Mouse (Mus musculus) heart, embryonic 13.5 days (tissue): ENCODE results near the gene Camkmt. TPM values are rescaled to one million over a fixed set of nuclear protein-coding genes. Genes with fewer than 3 reads are reported as not detected.
A peak's percentile ranks its signal among the peaks of the same experiment; 100 is the strongest.

Source experiments
- ATAC-seq: fragments of 200-750 bp; cut with Nextera tagmentation; 2 replicates; pipeline ENCODE4 v1.8.0; 2017; ENCODE audit warnings: moderate TSS enrichment; ENCODE audit not compliant: insufficient number of reproducible peaks, low FRiP score, low TSS enrichment; ENCODE audit errors: extremely low read depth
- H3K27ac ChIP-seq: fragments of 300-500 bp; sonication (generic); replicated peaks from 2 replicates; pipeline ENCODE4 v1.5.1; 2015; ENCODE audit warnings: moderate library complexity, mild to moderate bottlenecking, inconsistent platforms
- H3K27me3 ChIP-seq: fragments of 300-500 bp; sonication (generic); replicated peaks from 2 replicates; pipeline ENCODE4 v1.6.1; 2015; ENCODE audit warnings: mild to moderate bottlenecking, inconsistent platforms
- H3K36me3 ChIP-seq: fragments of 300-500 bp; sonication (generic); 2 replicates; pipeline ENCODE4 v1.6.1; 2015; ENCODE audit warnings: mild to moderate bottlenecking, inconsistent platforms
- H3K4me1 ChIP-seq: fragments of 300-500 bp; sonication (generic); 2 replicates; pipeline ENCODE4 v1.6.1; 2015; ENCODE audit warnings: inconsistent platforms
- H3K4me2 ChIP-seq: fragments of 300-500 bp; sonication (generic); 2 replicates; pipeline ENCODE4 v1.6.1; 2015; ENCODE audit warnings: inconsistent platforms, mild to moderate bottlenecking, moderate library complexity
- H3K4me3 ChIP-seq: fragments of 300-500 bp; sonication (generic); 2 replicates; pipeline ENCODE4 v1.5.1; 2015; ENCODE audit warnings: moderate library complexity, mild to moderate bottlenecking, inconsistent platforms
- H3K9ac ChIP-seq: fragments of 300-500 bp; sonication (generic); 2 replicates; pipeline ENCODE4 v1.6.1; 2015; ENCODE audit warnings: inconsistent platforms, mild to moderate bottlenecking, moderate library complexity
- H3K9me3 ChIP-seq: fragments of 300-500 bp; sonication (generic); 2 replicates; pipeline ENCODE4 v1.6.1; 2016; ENCODE audit warnings: inconsistent platforms
- WGBS: fragments of 180-500 bp; shearing (Covaris S2); methylation state at CpG from one replicate; pipeline ENCODE4 v1.1.7; 2015; ENCODE audit warnings: mixed read lengths; 5-methylcytosine and 5-hydroxymethylcytosine counted together
- polyA plus RNA-seq: library from polyadenylated mRNA; unstranded; fragments of >200 nt; fragmentation: Nextera tagmentation; extraction: Ambion mirVana; gene quantifications from 2 replicates; pipeline ENCODE4 v1.2.1, GENCODE M21; 2015

Gene Camkmt
- polyA plus RNA-seq, 1 experiment from 2014 or later, result 6.5 TPM

- 15% methylated on average over 22 of the region's 22 CpGs for WGBS
- Histone ChIP-seq H3K4me1 (peaks cover 15% of the 10 kb centered on the region), H3K9me3 (no peaks in the 10 kb centered on the region), H3K27ac (no peak overlapping the region), H3K4me2 (peak overlapping the region; percentile 61), H3K27me3 (peaks cover 99% of the 10 kb centered on the region), H3K36me3 (no peaks in the 10 kb centered on the region), H3K4me3 (peak overlapping the region; percentile 33), H3K9ac (no peak overlapping the region)
- ATAC-seq, result no peak
Measured at GRCm38 (mm10) chr17:85463497-85464392, 373.4 kb downstream of the Camkmt start.

GRCm38 (mm10) chr17:85464466-85465411 is 374.4 kb downstream of the Camkmt start:
- Histone ChIP-seq H3K9ac (no peak overlapping the region), H3K27ac (no peak overlapping the region), H3K36me3 (no peaks in the 10 kb centered on the region), H3K4me2 (peak overlapping the region; percentile 61), H3K9me3 (peaks cover 3% of the 10 kb centered on the region; the same call in 1 of the 2 replicates), H3K27me3 (peaks cover 100% of the 10 kb centered on the region), H3K4me1 (peaks cover 15% of the 10 kb centered on the region), H3K4me3 (peak overlapping the region; percentile 33)
- 3% methylated on average over 40 of the region's 40 CpGs for WGBS
- ATAC-seq, result no peak

DNA sequence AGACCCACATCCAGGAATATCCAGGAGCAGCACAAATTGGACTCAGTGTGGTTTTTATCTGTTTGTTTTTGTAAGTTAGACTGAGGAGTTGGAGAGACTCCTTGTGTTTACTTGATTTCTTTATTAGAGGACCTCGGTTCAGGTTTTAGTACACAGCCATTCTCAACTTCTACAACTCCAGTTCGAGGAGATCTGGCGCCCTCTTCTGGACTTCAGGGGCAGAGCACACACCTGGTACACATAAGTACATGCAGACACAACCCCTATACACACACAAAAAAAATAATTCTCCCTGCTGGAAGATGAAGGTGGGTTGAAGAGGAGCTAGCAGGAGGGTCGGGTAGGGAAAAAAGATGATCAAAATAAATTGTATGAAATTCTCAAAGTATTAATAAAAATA is 379.4 kb downstream of the Camkmt start:
- peaks cover 99% of the 10 kb centered on the region for H3K27me3 ChIP-seq
- 61% methylated on average over 4 of the region's 4 CpGs for WGBS

GRCm38 (mm10) chr17:85472687-85473202 is 382.4 kb downstream of the Camkmt start:
- WGBS, result 6% methylated on average over 5 of the region's 5 CpGs
- no peak for ATAC-seq

More for the DNA sequence above, 379.4 kb downstream of the Camkmt start:
- ATAC-seq, result no peak
- Histone ChIP-seq H3K27ac (no peak overlapping the region), H3K36me3 (no peaks in the 10 kb centered on the region), H3K4me1 (peaks cover 6% of the 10 kb centered on the region), H3K9me3 (peaks cover 5% of the 10 kb centered on the region; the same call in 1 of the 2 replicates), H3K9ac (no peak overlapping the region), H3K4me2 (no peak overlapping the region), H3K4me3 (no peak overlapping the region)

GRCm38 (mm10) chr17:85473217-85473616 is 382.9 kb downstream of the Camkmt start:
- Histone ChIP-seq H3K27me3 (peaks cover 95% of the 10 kb centered on the region), H3K4me1 (no peaks in the 10 kb centered on the region), H3K4me3 (no peak overlapping the region), H3K9ac (no peak overlapping the region), H3K4me2 (no peak overlapping the region), H3K9me3 (peaks cover 5% of the 10 kb centered on the region; the same call in 1 of the 2 replicates), H3K36me3 (no peaks in the 10 kb centered on the region), H3K27ac (no peak overlapping the region)
- ATAC-seq, result no peak
- 3% methylated on average over 16 of the region's 16 CpGs for WGBS

More at GRCm38 (mm10) chr17:85472687-85473202, 382.4 kb downstream of the Camkmt start:
- H3K4me1 ChIP-seq, result no peaks in the 10 kb centered on the region
- no peak overlapping the region for H3K27ac ChIP-seq
- no peak overlapping the region for H3K4me2 ChIP-seq
- no peaks in the 10 kb centered on the region for H3K36me3 ChIP-seq
- H3K9ac ChIP-seq, result no peak overlapping the region
- H3K9me3 ChIP-seq, result peaks cover 5% of the 10 kb centered on the region; the same call in 1 of the 2 replicates
- peaks cover 95% of the 10 kb centered on the region for H3K27me3 ChIP-seq
- H3K4me3 ChIP-seq, result no peak overlapping the region

GRCm38 (mm10) chr17:85473881-85474280 is 383.5 kb downstream of the Camkmt start:
- H3K27ac ChIP-seq, result no peak overlapping the region
- H3K4me1 ChIP-seq, result no peaks in the 10 kb centered on the region
- H3K9me3 ChIP-seq, result peaks cover 5% of the 10 kb centered on the region; the same call in 1 of the 2 replicates
- H3K4me3 ChIP-seq, result no peak overlapping the region
- H3K36me3 ChIP-seq, result no peaks in the 10 kb centered on the region
- H3K9ac ChIP-seq, result no peak overlapping the region
- H3K27me3 ChIP-seq, result peaks cover 95% of the 10 kb centered on the region
- ATAC-seq, result no peak
- H3K4me2 ChIP-seq, result no peak overlapping the region
- WGBS, result 5% methylated on average over 8 of the region's 8 CpGs

GRCm38 (mm10) chr17:85481241-85481640 is 390.9 kb downstream of the Camkmt start:
- no peak overlapping the region for H3K4me3 ChIP-seq
- 80% methylated on average over 8 of the region's 8 CpGs for WGBS
- H3K27ac ChIP-seq, result no peak overlapping the region
- H3K4me2 ChIP-seq, result no peak overlapping the region
- no peak overlapping the region for H3K9ac ChIP-seq
- peaks cover 14% of the 10 kb centered on the region for H3K4me1 ChIP-seq
- H3K27me3 ChIP-seq, result peaks cover 95% of the 10 kb centered on the region
- no peaks in the 10 kb centered on the region for H3K36me3 ChIP-seq
- no peak for ATAC-seq
- no peaks in the 10 kb centered on the region for H3K9me3 ChIP-seq

DNA sequence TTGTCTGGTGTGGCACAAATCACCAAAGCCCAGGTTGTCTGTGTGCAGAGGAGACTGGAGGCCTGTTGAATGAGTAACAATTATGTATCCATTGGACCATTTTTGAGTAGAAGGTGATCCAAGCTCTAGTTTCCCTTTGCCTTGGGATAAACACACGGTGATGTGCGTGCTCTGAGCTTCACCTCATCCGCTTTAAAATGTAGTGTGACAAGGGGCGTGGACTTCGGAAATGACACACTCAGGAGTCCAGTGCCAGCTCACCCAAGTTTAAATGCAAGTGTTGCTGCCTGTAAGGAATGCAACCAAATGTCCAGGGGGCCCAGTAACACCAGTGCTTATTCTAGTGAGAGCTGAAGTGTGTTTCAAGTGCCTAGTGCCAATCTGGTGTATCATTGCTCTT is 392.7 kb downstream of the Camkmt start:
- no peaks in the 10 kb centered on the region for H3K36me3 ChIP-seq
- no peak overlapping the region for H3K9ac ChIP-seq
- H3K27me3 ChIP-seq, result peaks cover 99% of the 10 kb centered on the region
- no peak overlapping the region for H3K4me3 ChIP-seq
- H3K4me2 ChIP-seq, result no peak overlapping the region
- no peak for ATAC-seq
- no peaks in the 10 kb centered on the region for H3K9me3 ChIP-seq
- H3K4me1 ChIP-seq, result peaks cover 21% of the 10 kb centered on the region
- no peak overlapping the region for H3K27ac ChIP-seq
- WGBS, result 79% methylated on average over 5 of the region's 5 CpGs

DNA sequence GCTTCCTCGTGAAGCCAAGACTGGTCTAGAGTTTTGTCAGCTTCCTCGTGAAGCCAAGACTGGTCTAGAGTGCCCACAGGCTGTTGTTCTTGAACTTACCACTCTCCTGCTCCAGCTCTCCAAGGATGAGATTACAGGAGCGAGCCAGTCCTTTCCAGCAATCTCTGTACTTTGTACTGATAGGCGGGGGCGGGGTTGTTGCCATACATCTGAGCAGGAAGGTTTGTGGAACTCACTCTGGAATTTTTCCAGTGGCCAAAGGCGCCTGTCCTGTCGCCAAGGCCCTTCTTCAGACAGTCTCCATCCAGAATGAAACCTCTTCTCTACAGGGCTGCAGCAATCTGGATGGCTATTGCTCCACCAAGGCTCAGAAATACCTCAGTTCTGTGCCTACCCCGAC is 393.7 kb downstream of the Camkmt start:
- H3K4me1 ChIP-seq, result peaks cover 21% of the 10 kb centered on the region
- no peaks in the 10 kb centered on the region for H3K36me3 ChIP-seq
- ATAC-seq, result no peak
- peaks cover 99% of the 10 kb centered on the region for H3K27me3 ChIP-seq
- 33% methylated on average over 8 of the region's 8 CpGs for WGBS
- no peaks in the 10 kb centered on the region for H3K9me3 ChIP-seq
- no peak overlapping the region for H3K4me2 ChIP-seq
- no peak overlapping the region for H3K9ac ChIP-seq
- H3K4me3 ChIP-seq, result no peak overlapping the region
- H3K27ac ChIP-seq, result no peak overlapping the region

- H3K27ac ChIP-seq, result no peak overlapping the region
- no peak for ATAC-seq
- H3K27me3 ChIP-seq, result peaks cover 99% of the 10 kb centered on the region
- H3K9me3 ChIP-seq, result no peaks in the 10 kb centered on the region
- peaks cover 21% of the 10 kb centered on the region for H3K4me1 ChIP-seq
- no peak overlapping the region for H3K4me3 ChIP-seq
- no peak overlapping the region for H3K9ac ChIP-seq
- H3K4me2 ChIP-seq, result no peak overlapping the region
- WGBS, result 36% methylated on average over 5 of the region's 5 CpGs
- no peaks in the 10 kb centered on the region for H3K36me3 ChIP-seq
Measured at GRCm38 (mm10) chr17:85484526-85484925, 394.2 kb downstream of the Camkmt start.
